Mouse (Mus musculus) embryonic facial prominence, embryonic 15.5 days (tissue): Measurements from ENCODE around the gene Tut1. TPM values are rescaled to one million over a fixed set of nuclear protein-coding genes. Genes with fewer than 3 reads are reported as not detected.
"Not testable (repeated sequence)": the region's sequence is repeated elsewhere in the genome, so short reads cannot be mapped to it uniquely, and the experiment has no call there.

Experiments
- ATAC-seq: fragments of 200-750 bp; cut with Nextera tagmentation; 2 replicates; pipeline ENCODE4 v1.8.0; 2017; ENCODE audit warnings: low read depth, moderate TSS enrichment; ENCODE audit not compliant: insufficient number of reproducible peaks, low FRiP score, low TSS enrichment
- H3K27ac ChIP-seq: fragments of 300-500 bp; sonication (generic); replicated peaks from 2 replicates; pipeline ENCODE4 v1.5.1; 2015; ENCODE audit warnings: mild to moderate bottlenecking, inconsistent platforms
- H3K27me3 ChIP-seq: fragments of 300-500 bp; sonication (generic); 2 replicates; pipeline ENCODE4 v1.6.1; 2015; ENCODE audit warnings: inconsistent platforms
- H3K36me3 ChIP-seq: fragments of 300-500 bp; sonication (generic); 2 replicates; pipeline ENCODE4 v1.6.1; 2015; ENCODE audit warnings: mild to moderate bottlenecking, inconsistent platforms
- H3K4me1 ChIP-seq: fragments of 300-500 bp; sonication (generic); 2 replicates; pipeline ENCODE4 v1.6.1; 2015; ENCODE audit warnings: inconsistent platforms
- H3K4me2 ChIP-seq: fragments of 300-500 bp; sonication (generic); replicated peaks from 2 replicates; pipeline ENCODE4 v1.6.1; 2015; ENCODE audit warnings: mild to moderate bottlenecking, inconsistent platforms
- H3K4me3 ChIP-seq: fragments of 300-500 bp; sonication (generic); replicated peaks from 2 replicates; pipeline ENCODE4 v1.5.1; 2015; ENCODE audit warnings: mild to moderate bottlenecking, inconsistent platforms
- H3K9ac ChIP-seq: fragments of 300-500 bp; sonication (generic); 2 replicates; pipeline ENCODE4 v1.6.1; 2015; ENCODE audit warnings: inconsistent platforms
- H3K9me3 ChIP-seq: fragments of 300-500 bp; sonication (generic); replicated peaks from 2 replicates; pipeline ENCODE4 v1.6.1; 2016; ENCODE audit warnings: inconsistent platforms
- WGBS: fragments of 180-500 bp; shearing (Covaris S2); methylation state at CpG from one replicate; pipeline ENCODE4 v1.1.7; 2015; 5-methylcytosine and 5-hydroxymethylcytosine counted together
- polyA plus RNA-seq: library from polyadenylated mRNA; unstranded; fragments of >200 nt; fragmentation: Nextera tagmentation; extraction: Ambion mirVana; gene quantifications from 2 replicates; pipeline ENCODE4 v1.2.1, GENCODE M21; 2015

Tut1 gene
- polyA plus RNA-seq, 1 experiment from 2014 or later = 32.8 TPM

GRCm38 (mm10) chr19:8992769-8993624, 39.4 kb downstream of the Tut1 start:
- H3K36me3 ChIP-seq = no peaks in the 10 kb centered on the region
- H3K9me3 ChIP-seq = no peaks in the 10 kb centered on the region
- no peak for ATAC-seq
- no peaks in the 10 kb centered on the region for H3K27me3 ChIP-seq
- H3K4me2 ChIP-seq = peak overlapping the region; percentile 73
- H3K9ac ChIP-seq = peak overlapping the region; percentile 73; the same call in 1 of the 2 replicates
- H3K27ac ChIP-seq = peak overlapping the region; percentile 97
- WGBS = 26% methylated on average over 12 of the region's 12 CpGs
- H3K4me1 ChIP-seq = peaks cover 82% of the 10 kb centered on the region
- H3K4me3 ChIP-seq = peak overlapping the region; percentile 71

- H3K4me3 ChIP-seq = peak overlapping the region; percentile 71; the same call in 1 of the 2 replicates
- ATAC-seq = no peak
- H3K27me3 ChIP-seq = no peaks in the 10 kb centered on the region
- H3K4me2 ChIP-seq = peak overlapping the region; percentile 73
- 60% methylated on average over 2 of the region's 2 CpGs for WGBS
- H3K36me3 ChIP-seq = no peaks in the 10 kb centered on the region
- peaks cover 82% of the 10 kb centered on the region for H3K4me1 ChIP-seq
- no peak overlapping the region for H3K9ac ChIP-seq
- peak overlapping the region; percentile 97 for H3K27ac ChIP-seq
- H3K9me3 ChIP-seq = no peaks in the 10 kb centered on the region
These were observed 39.9 kb downstream of the Tut1 start for GRCm38 (mm10) chr19:8993625-8993912.

GRCm38 (mm10) chr19:8994813-8995607, 41.4 kb downstream of the Tut1 start:
- Histone ChIP-seq H3K4me1 (peaks cover 88% of the 10 kb centered on the region), H3K27me3 (no peaks in the 10 kb centered on the region), H3K36me3 (peaks cover 6% of the 10 kb centered on the region; the same call in 1 of the 2 replicates), H3K4me2 (peak overlapping the region; percentile 34), H3K9me3 (no peaks in the 10 kb centered on the region), H3K9ac (no peak overlapping the region), H3K27ac (peak overlapping the region; percentile 82), H3K4me3 (no peak overlapping the region)
- no peak for ATAC-seq
- WGBS = 63% methylated on average over 10 of the region's 10 CpGs

GRCm38 (mm10) chr19:8996601-8997000, 43.0 kb downstream of the Tut1 start:
- Histone ChIP-seq H3K4me2 (no peak overlapping the region), H3K4me3 (no peak overlapping the region), H3K9ac (no peak overlapping the region), H3K27ac (peak overlapping the region; percentile 82), H3K36me3 (peaks cover 22% of the 10 kb centered on the region), H3K9me3 (no peaks in the 10 kb centered on the region), H3K27me3 (no peaks in the 10 kb centered on the region), H3K4me1 (peaks cover 79% of the 10 kb centered on the region)
- no peak for ATAC-seq
- 71% methylated on average over 6 of the region's 6 CpGs for WGBS

GRCm38 (mm10) chr19:8997546-8997945, 43.9 kb downstream of the Tut1 start:
- Histone ChIP-seq H3K36me3 (peaks cover 32% of the 10 kb centered on the region), H3K9me3 (no peaks in the 10 kb centered on the region), H3K4me2 (peak overlapping the region; percentile 28), H3K27ac (peak overlapping the region; percentile 82), H3K27me3 (no peaks in the 10 kb centered on the region), H3K4me1 (peaks cover 70% of the 10 kb centered on the region), H3K9ac (no peak overlapping the region), H3K4me3 (peak overlapping the region; percentile 4)
- peak; percentile 91 for ATAC-seq
- 20% methylated on average over 4 of the region's 4 CpGs for WGBS

GRCm38 (mm10) chr19:8998546-8998945, 44.9 kb downstream of the Tut1 start:
- WGBS = 70% methylated on average over 6 of the region's 6 CpGs
- peak overlapping the region; percentile 82 for H3K27ac ChIP-seq

GRCm38 (mm10) chr19:8999223-8999622, 45.6 kb downstream of the Tut1 start:
- no peak overlapping the region for H3K4me2 ChIP-seq
- no peaks in the 10 kb centered on the region for H3K9me3 ChIP-seq
- no peaks in the 10 kb centered on the region for H3K27me3 ChIP-seq
- WGBS = 79% methylated on average over 4 of the region's 4 CpGs
- peaks cover 53% of the 10 kb centered on the region for H3K4me1 ChIP-seq
- no peak overlapping the region for H3K4me3 ChIP-seq
- peaks cover 48% of the 10 kb centered on the region for H3K36me3 ChIP-seq
- H3K27ac ChIP-seq = peak overlapping the region; percentile 82; the same call in 1 of the 2 replicates
- no peak overlapping the region for H3K9ac ChIP-seq
- no peak for ATAC-seq

More at GRCm38 (mm10) chr19:8998546-8998945, 44.9 kb downstream of the Tut1 start:
- H3K9me3 ChIP-seq = no peaks in the 10 kb centered on the region
- H3K27me3 ChIP-seq = no peaks in the 10 kb centered on the region
- no peak for ATAC-seq
- peaks cover 42% of the 10 kb centered on the region for H3K36me3 ChIP-seq
- H3K4me3 ChIP-seq = no peak overlapping the region
- peaks cover 60% of the 10 kb centered on the region for H3K4me1 ChIP-seq
- peak overlapping the region; percentile 28 for H3K4me2 ChIP-seq
- no peak overlapping the region for H3K9ac ChIP-seq

- H3K27me3 ChIP-seq, H3K9me3 ChIP-seq, H3K4me3 ChIP-seq, ATAC-seq, H3K4me2 ChIP-seq, H3K4me1 ChIP-seq, H3K27ac ChIP-seq, H3K9ac ChIP-seq: not testable (repeated sequence)
- H3K36me3 ChIP-seq = peaks cover 70% of the 10 kb centered on the region
- 93% methylated on average over 2 of the region's 2 CpGs for WGBS
These were observed 53.3 kb downstream of the Tut1 start for GRCm38 (mm10) chr19:9006915-9007314.

Other genes with a start within 250 kb of the Tut1 start
- 122 and 128 TPM in 2 replicates for gene Slc3a2, start 230.5 kb upstream of the Tut1 start, polyA plus RNA-seq
- 89.0 and 90.8 TPM in 2 replicates for gene Wdr74, start 218.0 kb upstream of the Tut1 start, polyA plus RNA-seq
- 0.70 and 1.2 TPM in 2 replicates for gene 1700092M07Rik, start 213.1 kb upstream of the Tut1 start, polyA plus RNA-seq
- 168 and 175 TPM in 2 replicates for gene Stx5a, start 212.4 kb upstream of the Tut1 start, polyA plus RNA-seq
- gene Nxf1, start 196.8 kb upstream of the Tut1 start, polyA plus RNA-seq = 175 and 192 TPM in 2 replicates
- 172 and 173 TPM in 2 replicates for gene Tmem223, start 182.9 kb upstream of the Tut1 start, polyA plus RNA-seq
- gene Tmem179b, start 179.4 kb upstream of the Tut1 start, polyA plus RNA-seq = 82.8 and 88.3 TPM in 2 replicates
- gene Taf6l, start 167.4 kb upstream of the Tut1 start, polyA plus RNA-seq = 27.3 and 30.0 TPM in 2 replicates
- 153 and 160 TPM in 2 replicates for gene Polr2g, start 155.3 kb upstream of the Tut1 start, polyA plus RNA-seq
- 5.6 and 5.9 TPM in 2 replicates for gene Zbtb3, start 151.3 kb upstream of the Tut1 start, polyA plus RNA-seq
- gene Ttc9c, start 134.5 kb upstream of the Tut1 start, polyA plus RNA-seq = 53.0 and 58.4 TPM in 2 replicates
- gene Hnrnpul2, start 133.8 kb upstream of the Tut1 start, polyA plus RNA-seq = 6.0 and 7.1 TPM in 2 replicates
- gene AC129217.1, start 124.1 kb upstream of the Tut1 start, polyA plus RNA-seq = not detected in 2 replicates
- 68.8 and 78.0 TPM in 2 replicates for gene Bscl2, start 116.4 kb upstream of the Tut1 start, polyA plus RNA-seq
- gene Gng3, start 114.7 kb upstream of the Tut1 start, polyA plus RNA-seq = 5.1 and 7.5 TPM in 2 replicates
- 2.0 and 3.5 TPM in 2 replicates for gene Lrrn4cl, start 103.1 kb upstream of the Tut1 start, polyA plus RNA-seq
- gene Ubxn1, start 82.4 kb upstream of the Tut1 start, polyA plus RNA-seq = 177 and 194 TPM in 2 replicates
- gene Uqcc3, start 72.9 kb upstream of the Tut1 start, polyA plus RNA-seq = 63.3 and 65.1 TPM in 2 replicates
- gene Lbhd1, start 70.1 kb upstream of the Tut1 start, polyA plus RNA-seq = 58.7 and 61.4 TPM in 2 replicates
- not detected in 2 replicates for gene Gm49403, start 69.9 kb upstream of the Tut1 start, polyA plus RNA-seq
- gene 1810009A15Rik, start 65.0 kb upstream of the Tut1 start, polyA plus RNA-seq = 82.8 and 84.2 TPM in 2 replicates
- gene Gm49416, start 64.9 kb upstream of the Tut1 start, polyA plus RNA-seq = 0.24 TPM in 1 of 2 replicates, not detected in the other
- gene Ints5, start 60.8 kb upstream of the Tut1 start, polyA plus RNA-seq = 42.7 and 45.8 TPM in 2 replicates
- 99.0 and 104 TPM in 2 replicates for gene Ganab, start 55.8 kb upstream of the Tut1 start, polyA plus RNA-seq
- gene B3gat3, start 33.5 kb upstream of the Tut1 start, polyA plus RNA-seq = 51.5 and 53.3 TPM in 2 replicates
- 4.2 and 4.5 TPM in 2 replicates for gene Rom1, start 24.5 kb upstream of the Tut1 start, polyA plus RNA-seq
- 41.3 and 43.1 TPM in 2 replicates for gene Eml3, start 24.3 kb upstream of the Tut1 start, polyA plus RNA-seq
- gene Mta2, start 12.0 kb upstream of the Tut1 start, polyA plus RNA-seq = 155 and 156 TPM in 2 replicates
- 443 and 458 TPM in 2 replicates for gene Eef1g, start 13.2 kb downstream of the Tut1 start, polyA plus RNA-seq
- gene Ahnak, start 35.4 kb downstream of the Tut1 start, polyA plus RNA-seq = 71.9 and 92.4 TPM in 2 replicates
- 1.3 and 1.4 TPM in 2 replicates for gene Scgb1a1, start 134.1 kb downstream of the Tut1 start, polyA plus RNA-seq
- gene Asrgl1, start 181.8 kb downstream of the Tut1 start, polyA plus RNA-seq = 12.0 and 14.1 TPM in 2 replicates